Mouse (Mus musculus) C2C12 (cell line): ENCODE measurements at regions not wholly inside any gene's neighbourhood (a gene's known extent, or its start where the extent isn't known, plus 50 kb on each side); places are given as distances from the start of the nearest gene placed in this dataset.

Source experiments
- CEBPB ChIP-seq: IDR thresholded peaks from one replicate; pipeline ENCODE4 v1.6.1; 2011; ENCODE audit warnings: low read depth, mild to moderate bottlenecking, control low read depth, moderate library complexity
- CTCF ChIP-seq: IDR thresholded peaks from one replicate; pipeline ENCODE4 v1.5.1; 2011; ENCODE audit not compliant: control insufficient read depth, insufficient read depth, insufficient read length
- FOSL1 ChIP-seq: IDR thresholded peaks from one replicate; pipeline ENCODE4 v1.8.0; 2011; ENCODE audit warnings: mild to moderate bottlenecking, low read length; ENCODE audit not compliant: poor library complexity, insufficient read depth, severe bottlenecking
- MAX ChIP-seq: IDR thresholded peaks from one replicate; pipeline ENCODE4 v1.6.1; 2011; ENCODE audit warnings: mild to moderate bottlenecking, control low read depth
- MYOD1 ChIP-seq: IDR thresholded peaks from one replicate; pipeline ENCODE4 v1.6.1; 2011; ENCODE audit warnings: low read depth; ENCODE audit not compliant: control insufficient read depth, insufficient read length
- MYOG ChIP-seq: IDR thresholded peaks from one replicate; pipeline ENCODE4 v1.6.1; 2011; ENCODE audit not compliant: control insufficient read depth, insufficient read length; ENCODE audit errors: extremely low read depth
- USF1 ChIP-seq: IDR thresholded peaks from one replicate; pipeline ENCODE4 v1.6.1; 2011; ENCODE audit warnings: low read depth, mild to moderate bottlenecking, control low read depth, moderate library complexity

- no peak for TF ChIP-seq MAX
- TF ChIP-seq CTCF: no peak
- peak; percentile 96 for TF ChIP-seq USF1
- no peak for TF ChIP-seq MYOG
- TF ChIP-seq CEBPB: no peak
- TF ChIP-seq FOSL1: no peak
- no peak for TF ChIP-seq MYOD1
Observed at GRCm38 (mm10) chr11:63565471-63566232, 356.4 kb downstream of the Hs3st3b1 start.
